Comparison of ENCODE assay signal across 30 mouse cellular contexts in the genomic region with DNA sequence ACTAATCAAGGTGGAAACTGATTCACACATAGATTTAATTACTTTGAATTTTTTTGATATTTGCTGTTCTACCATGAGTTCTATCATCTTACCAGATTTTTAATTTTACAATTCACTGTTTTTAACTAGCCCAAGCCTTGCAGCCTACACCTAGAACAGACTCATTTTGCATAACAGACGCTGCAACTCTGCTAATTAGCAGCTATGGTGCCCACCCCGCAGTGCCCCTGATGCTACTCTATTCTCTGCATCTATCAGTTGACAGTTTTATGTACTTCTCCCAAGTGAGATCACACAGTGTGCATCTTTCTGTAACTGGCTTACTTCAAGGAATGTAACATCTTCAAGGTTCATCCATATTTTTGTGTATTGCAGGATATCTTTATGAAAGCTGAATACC.
A peak's percentile ranks its signal among the peaks of the same experiment; 100 is the strongest.
DNase-seq lines count a peak whose midpoint lies in the region; ATAC-seq and TF ChIP-seq lines count a peak whose summit lies in the region.
"Had no signal": no experiment of that assay in that cellular context is flagged by ENCODE, and none has a peak within 500 bp of the region (broad histone marks: within the 10 kb centered on the region; RNA-seq: fewer than 3 reads in every experiment).

No protein-coding gene starts in this region.

- peak; percentile 46; the same call in 1 of the 2 replicates for ATAC-seq in forebrain, embryonic 14.5 days
- no peak for ATAC-seq in forebrain, embryonic 11.5 days (replicated peaks; ENCODE audit: low FRiP score)
- 0 out of 2 replicates have a peak, but pooled peaks have one; percentile 25 for ATAC-seq in neural tube, embryonic 14.5 days (ENCODE audit: low read depth)
- no peak for ATAC-seq in neural tube, embryonic 15.5 days (ENCODE audit: low FRiP score)
- peak; percentile 65; the same call in 1 of the 2 replicates for ATAC-seq in forebrain, postnatal 0 days
- ATAC-seq in inflammation-experienced regulatory T-cells, adult 6 months = no peak
- ATAC-seq: intestine, embryonic 15.5 days; Patski had no signal

- H3K27me3 ChIP-seq in forebrain, embryonic 14.5 days (replicated peaks; ENCODE audit: control insufficient read depth, insufficient read depth, low read length) = no peaks in the 10 kb centered on the region
- no peaks in the 10 kb centered on the region for H3K27me3 ChIP-seq in forebrain, embryonic 11.5 days (ENCODE audit: control insufficient read depth, insufficient read depth, low read length)
- no peaks in the 10 kb centered on the region for H3K27me3 ChIP-seq in heart, embryonic 10.5 days (ENCODE audit: insufficient read depth, poor library complexity, severe bottlenecking)
- H3K27me3 ChIP-seq in neural tube, embryonic 14.5 days (ENCODE audit: control insufficient read depth, insufficient read depth, low read length) = no peaks in the 10 kb centered on the region
- no peaks in the 10 kb centered on the region for H3K27me3 ChIP-seq in neural tube, embryonic 15.5 days (replicated peaks)
- H3K27me3 ChIP-seq in forebrain, postnatal 0 days (ENCODE audit: insufficient read depth, low read length) = no peaks in the 10 kb centered on the region
- H3K27me3 ChIP-seq: CH12.LX; embryonic facial prominence, embryonic 13.5 days; heart, embryonic 13.5 days; hindbrain, embryonic 12.5 days; hindbrain, embryonic 15.5 days; intestine, embryonic 15.5 days; Patski had no signal

- no peak overlapping the region for H3K9ac ChIP-seq in forebrain, embryonic 14.5 days (ENCODE audit: low read length)
- H3K9ac ChIP-seq in forebrain, embryonic 11.5 days (ENCODE audit: low read length) = no peak overlapping the region
- no peak overlapping the region for H3K9ac ChIP-seq in neural tube, embryonic 14.5 days (replicated peaks; ENCODE audit: low read depth, low read length)
- no peak overlapping the region for H3K9ac ChIP-seq in neural tube, embryonic 15.5 days (replicated peaks)
- H3K9ac ChIP-seq in forebrain, postnatal 0 days = no peak overlapping the region
- H3K9ac ChIP-seq: embryonic facial prominence, embryonic 13.5 days; heart, embryonic 13.5 days; hindbrain, embryonic 12.5 days; hindbrain, embryonic 15.5 days; intestine, embryonic 15.5 days had no signal

- WGBS in forebrain, embryonic 14.5 days = 70% methylated on average over 2 of the region's 2 CpGs
- 80% methylated on average over 2 of the region's 2 CpGs for WGBS in forebrain, embryonic 11.5 days
- 85% methylated on average over 2 of the region's 2 CpGs for WGBS in heart, embryonic 10.5 days
- WGBS in neural tube, embryonic 14.5 days = 26% methylated on average over 2 of the region's 2 CpGs
- WGBS in neural tube, embryonic 15.5 days = 31% methylated on average over 2 of the region's 2 CpGs
- 53% methylated on average over 2 of the region's 2 CpGs for WGBS in forebrain, postnatal 0 days

- H3K4me1 ChIP-seq in forebrain, embryonic 14.5 days (ENCODE audit: control insufficient read depth, insufficient read depth, low read length) = no peaks in the 10 kb centered on the region
- no peaks in the 10 kb centered on the region for H3K4me1 ChIP-seq in forebrain, embryonic 11.5 days (replicated peaks; ENCODE audit: control insufficient read depth, insufficient read depth, low read length)
- H3K4me1 ChIP-seq in heart, embryonic 10.5 days = peaks cover 22% of the 10 kb centered on the region
- no peaks in the 10 kb centered on the region; the same call in 1 of the 2 replicates for H3K4me1 ChIP-seq in neural tube, embryonic 14.5 days (ENCODE audit: control insufficient read depth, insufficient read depth, low read length)
- H3K4me1 ChIP-seq in neural tube, embryonic 15.5 days = 0 out of 2 replicates have a peak, but pooled peaks cover 14% of the 10 kb centered on the region
- H3K4me1 ChIP-seq in forebrain, postnatal 0 days (ENCODE audit: insufficient read depth) = no peaks in the 10 kb centered on the region
- H3K4me1 ChIP-seq: embryonic facial prominence, embryonic 13.5 days; hindbrain, embryonic 12.5 days; hindbrain, embryonic 15.5 days had no signal

- H3K4me3 ChIP-seq in forebrain, embryonic 14.5 days (ENCODE audit: low read depth, low read length) = no peak overlapping the region
- no peak overlapping the region for H3K4me3 ChIP-seq in forebrain, embryonic 11.5 days (ENCODE audit: low read depth, low read length)
- no peak overlapping the region for H3K4me3 ChIP-seq in heart, embryonic 10.5 days
- no peak overlapping the region for H3K4me3 ChIP-seq in neural tube, embryonic 14.5 days (ENCODE audit: low read depth, low read length)
- no peak overlapping the region for H3K4me3 ChIP-seq in neural tube, embryonic 15.5 days (replicated peaks)
- no peak overlapping the region for H3K4me3 ChIP-seq in forebrain, postnatal 0 days (ENCODE audit: low read depth, low read length)
- H3K4me3 ChIP-seq: embryonic facial prominence, embryonic 10.5 days; embryonic facial prominence, embryonic 13.5 days; erythroblast, embryonic 14.5 days; heart, embryonic 13.5 days; hindbrain, embryonic 12.5 days; hindbrain, embryonic 15.5 days; intestine, embryonic 15.5 days had no signal

- no peak overlapping the region for H3K27ac ChIP-seq in forebrain, embryonic 14.5 days (ENCODE audit: low read depth, low read length)
- H3K27ac ChIP-seq in forebrain, embryonic 11.5 days (ENCODE audit: low read depth, low read length) = no peak overlapping the region
- H3K27ac ChIP-seq in heart, embryonic 10.5 days = no peak overlapping the region
- no peak overlapping the region for H3K27ac ChIP-seq in neural tube, embryonic 14.5 days (ENCODE audit: low read depth, low read length)
- H3K27ac ChIP-seq in neural tube, embryonic 15.5 days (replicated peaks) = no peak overlapping the region
- H3K27ac ChIP-seq in forebrain, postnatal 0 days (ENCODE audit: low read depth, low read length) = no peak overlapping the region
- H3K27ac ChIP-seq: embryonic facial prominence, embryonic 10.5 days; embryonic facial prominence, embryonic 13.5 days; heart, embryonic 13.5 days; hindbrain, embryonic 12.5 days; hindbrain, embryonic 15.5 days; intestine, embryonic 15.5 days had no signal

- peak; percentile 24 for DNase-seq in forebrain, embryonic 14.5 days (ENCODE audit: low spot score)
- no peak for DNase-seq in forebrain, embryonic 11.5 days (ENCODE audit: low spot score)
- peak; percentile 27 for DNase-seq in heart, embryonic 10.5 days (ENCODE audit: low spot score)
- no peak for DNase-seq in heart, postnatal 10 days
- no peak for DNase-seq in forebrain, postnatal 0 days
- DNase-seq: adrenal gland, postnatal 10 days; adrenal gland, postnatal 36 days; B cell, adult 2 months; cerebellum, adult 11-12 months; cerebellum, adult 8-10 months; cerebellum, postnatal 10 days; cerebellum, postnatal 36 days; embryo, embryonic 11 days; gastrocnemius, postnatal 25 days; heart, adult 18-20 months; kidney, adult 11 months; kidney, adult 8-10 months had no signal

- H3K4me2 ChIP-seq in forebrain, embryonic 14.5 days (ENCODE audit: low read length) = no peak overlapping the region
- H3K4me2 ChIP-seq in forebrain, embryonic 11.5 days (ENCODE audit: low read depth, low read length, severe bottlenecking) = no peak overlapping the region
- no peak overlapping the region for H3K4me2 ChIP-seq in neural tube, embryonic 14.5 days (ENCODE audit: low read depth, low read length)
- H3K4me2 ChIP-seq in neural tube, embryonic 15.5 days = no peak overlapping the region
- H3K4me2 ChIP-seq in forebrain, postnatal 0 days (ENCODE audit: low read depth) = no peak overlapping the region
- H3K4me2 ChIP-seq: embryonic facial prominence, embryonic 13.5 days; heart, embryonic 13.5 days; hindbrain, embryonic 12.5 days; hindbrain, embryonic 15.5 days; intestine, embryonic 15.5 days had no signal

- intact Hi-C loops in heart, postnatal 10 days (cut with DNase I) = no loop called here

- H3K9me3 ChIP-seq in forebrain, embryonic 14.5 days (replicated peaks; ENCODE audit: control insufficient read depth, low read length) = no peaks in the 10 kb centered on the region
- H3K9me3 ChIP-seq in forebrain, embryonic 11.5 days (ENCODE audit: control insufficient read depth, low read length) = no peaks in the 10 kb centered on the region
- no peaks in the 10 kb centered on the region for H3K9me3 ChIP-seq in heart, embryonic 10.5 days
- H3K9me3 ChIP-seq in neural tube, embryonic 14.5 days (ENCODE audit: control insufficient read depth, low read length) = no peaks in the 10 kb centered on the region
- H3K9me3 ChIP-seq in neural tube, embryonic 15.5 days (replicated peaks) = no peaks in the 10 kb centered on the region
- no peaks in the 10 kb centered on the region for H3K9me3 ChIP-seq in forebrain, postnatal 0 days (ENCODE audit: low read length)
- H3K9me3 ChIP-seq: embryonic facial prominence, embryonic 10.5 days; embryonic facial prominence, embryonic 13.5 days; heart, embryonic 13.5 days; hindbrain, embryonic 12.5 days; hindbrain, embryonic 15.5 days; intestine, embryonic 15.5 days had no signal

- TF ChIP-seq CTCF in forebrain, postnatal 0 days (IDR thresholded peaks at IDR 0.05; ENCODE audit: low read depth) = no peak

- no peaks in the 10 kb centered on the region for H3K36me3 ChIP-seq in forebrain, embryonic 14.5 days (ENCODE audit: control insufficient read depth, insufficient read depth, low read length)
- H3K36me3 ChIP-seq in forebrain, embryonic 11.5 days (ENCODE audit: control insufficient read depth, insufficient read depth, low read length) = no peaks in the 10 kb centered on the region
- no peaks in the 10 kb centered on the region for H3K36me3 ChIP-seq in heart, embryonic 10.5 days
- H3K36me3 ChIP-seq in neural tube, embryonic 14.5 days (ENCODE audit: control insufficient read depth, insufficient read depth, low read length) = no peaks in the 10 kb centered on the region
- no peaks in the 10 kb centered on the region for H3K36me3 ChIP-seq in neural tube, embryonic 15.5 days
- H3K36me3 ChIP-seq in forebrain, postnatal 0 days (ENCODE audit: insufficient read depth) = peaks cover 4% of the 10 kb centered on the region; the same call in 1 of the 2 replicates
- H3K36me3 ChIP-seq: embryonic facial prominence, embryonic 10.5 days; embryonic facial prominence, embryonic 13.5 days; G1E; heart, embryonic 13.5 days; hindbrain, embryonic 15.5 days; intestine, embryonic 15.5 days had no signal

Comparison
In these comparisons a context has a peak if more than half of its experiments do, and no peak if none do; other contexts are left out.
1. ATAC-seq: peak in forebrain, embryonic 14.5 days (single experiment), neural tube, embryonic 14.5 days (single experiment) and forebrain, postnatal 0 days (single experiment); none in forebrain, embryonic 11.5 days (single experiment), neural tube, embryonic 15.5 days (single experiment) and inflammation-experienced regulatory T-cells, adult 6 months (single experiment).
2. DNase-seq: peak in forebrain, embryonic 14.5 days (single experiment) and heart, embryonic 10.5 days (single experiment); none in forebrain, embryonic 11.5 days (single experiment), heart, postnatal 10 days (0 of 2) and forebrain, postnatal 0 days (single experiment).